Mouse (Mus musculus): Measurements from ENCODE around the gene Mdga2. TPM values are rescaled to one million over a fixed set of nuclear protein-coding genes. Genes with fewer than 3 reads are reported as not detected.

The Mdga2 gene
- polyA plus RNA-seq, 1 experiment from 2014 or later, result 8.6 TPM

DNA sequence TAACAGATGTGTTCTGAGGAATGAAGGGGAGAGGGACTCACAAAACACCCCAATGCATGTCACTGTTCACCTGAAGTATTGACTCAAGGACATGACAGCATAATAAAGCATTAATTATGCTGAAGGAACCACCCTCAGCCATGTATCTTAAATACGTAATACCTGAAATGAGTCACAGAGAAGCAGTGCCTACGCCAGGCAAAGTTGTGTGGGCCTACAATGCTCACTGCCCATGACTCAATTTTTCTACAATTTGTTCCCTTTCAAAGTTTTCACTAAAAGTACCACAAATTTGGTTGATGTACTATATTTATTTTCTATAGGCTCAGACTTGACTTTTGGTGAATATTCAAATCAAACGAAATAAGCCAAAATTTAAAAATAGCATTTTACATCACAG is 80.7 kb downstream of the Mdga2 start:
- H3K4me1 ChIP-seq, result no peaks in the 10 kb centered on the region
- 90% methylated on average over 3 of the region's 3 CpGs for WGBS
- H3K27me3 ChIP-seq, result no peaks in the 10 kb centered on the region
- ATAC-seq (ENCODE audit: low FRiP score), result no peak
- no peaks in the 10 kb centered on the region for H3K9me3 ChIP-seq
- no peak overlapping the region for H3K27ac ChIP-seq
- H3K4me3 ChIP-seq (replicated peaks), result no peak overlapping the region
- H3K9ac ChIP-seq, result no peak overlapping the region
- H3K4me2 ChIP-seq, result no peak overlapping the region
- H3K36me3 ChIP-seq (replicated peaks), result no peaks in the 10 kb centered on the region

DNA sequence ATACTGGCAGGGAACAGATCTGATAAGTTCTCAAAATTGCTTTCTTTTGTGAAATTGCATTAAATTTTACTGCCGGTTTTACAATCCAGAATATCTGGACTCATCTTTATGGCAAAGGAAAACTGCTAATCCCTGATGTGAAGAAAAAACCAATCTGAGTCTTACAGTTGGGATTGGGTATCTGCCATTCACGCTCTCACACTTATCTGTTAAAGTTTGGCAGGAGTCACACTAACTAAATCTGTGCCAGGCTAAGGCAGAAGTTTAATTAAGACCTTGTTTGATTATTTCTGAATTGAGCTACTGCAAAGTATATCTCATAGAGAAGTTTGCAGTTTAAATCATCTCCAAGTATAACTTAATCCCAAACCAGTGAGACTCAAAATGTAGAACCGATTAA is 82.2 kb downstream of the Mdga2 start:
- Histone ChIP-seq H3K36me3 (replicated peaks) (no peaks in the 10 kb centered on the region), H3K4me3 (replicated peaks) (no peak overlapping the region), H3K27ac (no peak overlapping the region), H3K9me3 (no peaks in the 10 kb centered on the region), H3K4me1 (no peaks in the 10 kb centered on the region), H3K27me3 (no peaks in the 10 kb centered on the region), H3K4me2 (no peak overlapping the region), H3K9ac (no peak overlapping the region)
- no peak for ATAC-seq (ENCODE audit: low FRiP score)
- WGBS, result 94% methylated on average over 3 of the region's 3 CpGs

DNA sequence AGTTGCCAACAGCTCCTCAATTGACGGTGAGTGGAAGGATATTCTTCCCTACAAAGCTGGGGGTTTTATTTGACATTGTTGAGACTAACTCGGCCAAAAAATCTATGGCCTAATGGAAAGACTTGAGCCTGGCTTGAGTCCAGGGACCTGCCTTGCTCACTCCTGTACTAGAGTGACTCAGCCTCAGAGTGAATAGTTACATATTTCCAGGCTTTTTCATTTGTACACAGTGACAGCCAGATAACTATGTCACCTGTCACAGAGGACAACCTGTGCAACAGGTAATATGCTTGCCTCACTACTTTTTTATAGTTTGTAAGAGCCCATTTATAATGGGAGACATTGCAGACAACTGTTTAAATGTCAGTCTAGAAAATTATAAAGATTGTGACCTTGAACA is 94.9 kb downstream of the Mdga2 start:
- Histone ChIP-seq H3K4me2 (no peak overlapping the region), H3K27ac (no peak overlapping the region), H3K27me3 (no peaks in the 10 kb centered on the region), H3K36me3 (replicated peaks) (no peaks in the 10 kb centered on the region), H3K9ac (no peak overlapping the region), H3K4me3 (replicated peaks) (no peak overlapping the region), H3K9me3 (no peaks in the 10 kb centered on the region), H3K4me1 (0 out of 2 replicates have a peak, but pooled peaks cover 3% of the 10 kb centered on the region)
- ATAC-seq (ENCODE audit: low FRiP score), result no peak
- WGBS, result 77% methylated on average over 2 of the region's 2 CpGs

DNA sequence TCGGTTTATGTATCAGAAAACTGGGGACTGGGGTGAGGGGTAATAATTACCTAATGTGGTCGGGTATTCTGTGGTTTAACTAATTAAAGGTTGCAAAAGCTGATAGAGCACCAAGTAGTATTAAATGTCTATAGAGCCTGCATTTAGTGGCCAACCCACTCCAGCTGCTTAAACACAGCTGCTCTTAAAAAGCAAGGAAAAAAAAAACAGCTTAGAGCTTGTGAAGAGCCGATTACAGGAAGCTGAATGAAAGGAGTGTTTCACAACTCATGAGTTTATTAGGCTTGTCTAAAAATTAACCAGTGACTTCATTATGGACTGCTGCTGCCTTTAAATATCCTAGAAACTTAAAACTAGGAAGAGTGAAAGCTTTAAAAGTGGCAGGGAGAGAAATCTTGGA is 98.5 kb downstream of the Mdga2 start:
- H3K9me3 ChIP-seq, result no peaks in the 10 kb centered on the region
- H3K9ac ChIP-seq, result no peak overlapping the region
- no peak overlapping the region for H3K27ac ChIP-seq
- H3K27me3 ChIP-seq, result no peaks in the 10 kb centered on the region
- H3K36me3 ChIP-seq (replicated peaks), result no peaks in the 10 kb centered on the region
- 27% methylated on average over 3 of the region's 3 CpGs for WGBS
- 0 out of 2 replicates have a peak, but pooled peaks cover 3% of the 10 kb centered on the region for H3K4me1 ChIP-seq
- no peak for ATAC-seq (ENCODE audit: low FRiP score)
- no peak overlapping the region for H3K4me3 ChIP-seq (replicated peaks)
- no peak overlapping the region for H3K4me2 ChIP-seq

DNA sequence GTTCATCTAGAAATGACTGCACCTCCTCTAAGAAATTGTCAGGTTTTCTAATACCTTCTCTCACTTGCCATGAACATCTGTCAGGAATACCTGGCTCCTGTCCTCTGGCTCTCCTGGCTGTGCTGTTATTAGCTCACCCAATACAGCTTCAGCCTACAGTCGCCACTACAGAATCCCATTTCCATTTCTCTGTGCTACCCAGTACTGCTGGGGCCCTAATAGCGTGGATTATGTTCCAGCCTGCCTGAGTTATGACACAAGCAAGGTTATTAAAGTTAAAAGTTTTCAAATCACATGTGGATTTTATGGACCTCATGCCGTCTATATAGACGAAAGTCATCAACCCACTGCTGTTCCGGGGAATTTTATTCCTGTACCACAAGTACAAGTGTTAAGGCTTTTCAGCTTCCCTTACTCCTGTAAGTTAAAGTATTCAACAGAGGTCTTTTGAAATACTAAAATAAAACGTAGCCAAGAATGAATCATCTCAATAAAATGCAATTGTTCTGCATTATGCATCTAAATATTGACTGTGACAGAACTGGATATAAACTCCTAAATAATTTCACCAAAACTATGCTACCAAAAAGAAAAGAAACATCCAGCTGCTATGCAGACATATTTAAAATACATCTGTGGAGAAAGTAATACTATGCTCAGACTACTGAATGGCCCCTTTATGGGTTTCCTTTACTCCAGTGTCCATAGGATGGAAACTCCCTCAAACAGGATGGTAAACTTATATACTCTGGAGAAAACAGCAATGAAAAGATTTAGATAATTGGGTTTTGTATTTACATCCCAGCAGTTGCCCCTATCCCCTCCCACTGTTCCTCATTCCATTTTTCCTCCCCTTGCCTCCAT is 103.5 kb downstream of the Mdga2 start:
- H3K27ac ChIP-seq, result no peak overlapping the region
- no peak overlapping the region for H3K9ac ChIP-seq
- 90% methylated on average over 6 of the region's 6 CpGs for WGBS
- no peak overlapping the region for H3K4me2 ChIP-seq
- 0 out of 2 replicates have a peak, but pooled peaks cover under 1% of the 10 kb centered on the region for H3K4me1 ChIP-seq
- ATAC-seq (ENCODE audit: low FRiP score), result no peak
- H3K27me3 ChIP-seq, result no peaks in the 10 kb centered on the region
- H3K9me3 ChIP-seq, result no peaks in the 10 kb centered on the region
- no peaks in the 10 kb centered on the region for H3K36me3 ChIP-seq (replicated peaks)
- no peak overlapping the region for H3K4me3 ChIP-seq (replicated peaks)

DNA sequence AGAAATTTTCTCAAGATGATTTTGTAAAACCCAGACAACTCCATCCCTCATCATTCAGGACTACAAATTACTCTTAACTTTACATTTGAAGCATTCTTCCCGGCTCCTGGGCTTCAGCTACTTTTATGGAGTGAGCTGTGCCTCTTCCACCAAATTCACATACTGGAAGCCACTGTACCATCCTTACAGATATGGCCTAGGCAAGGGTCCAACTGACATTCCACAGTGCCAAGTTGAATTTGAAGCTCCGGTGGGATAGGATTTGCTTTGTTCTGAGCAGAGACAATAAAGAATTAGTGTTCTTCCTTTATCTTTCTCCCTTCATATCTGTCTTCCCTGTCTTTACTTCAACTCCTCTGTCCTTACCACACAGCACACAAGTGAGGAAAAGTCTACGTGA is 118.2 kb downstream of the Mdga2 start:
- H3K27ac ChIP-seq, result no peak overlapping the region
- 91% methylated on average over 3 of the region's 3 CpGs for WGBS
- no peaks in the 10 kb centered on the region for H3K9me3 ChIP-seq
- no peaks in the 10 kb centered on the region for H3K4me1 ChIP-seq
- ATAC-seq (ENCODE audit: low FRiP score), result no peak
- no peak overlapping the region for H3K4me2 ChIP-seq
- H3K4me3 ChIP-seq (replicated peaks), result no peak overlapping the region
- H3K9ac ChIP-seq, result no peak overlapping the region
- H3K27me3 ChIP-seq, result no peaks in the 10 kb centered on the region
- H3K36me3 ChIP-seq (replicated peaks), result no peaks in the 10 kb centered on the region

DNA sequence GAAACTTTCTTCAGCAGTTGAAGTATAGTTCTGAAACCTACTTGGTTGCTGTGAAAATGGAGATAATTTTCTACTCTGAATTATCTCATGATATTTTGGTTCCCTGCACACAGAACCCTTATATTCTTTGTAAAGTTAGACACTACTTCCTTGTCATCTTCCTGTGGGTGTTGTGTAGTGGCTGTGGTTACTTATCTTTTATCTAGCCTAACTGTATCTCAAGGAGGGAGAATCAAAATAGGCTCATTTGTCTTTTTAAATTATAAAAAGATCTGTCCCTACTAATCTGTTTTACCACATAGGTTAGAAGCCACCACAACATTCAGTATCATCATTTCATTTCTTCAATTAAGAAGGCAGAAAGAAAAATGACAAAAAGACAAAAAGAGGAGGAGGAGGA is 127.9 kb downstream of the Mdga2 start:
- Histone ChIP-seq H3K4me3 (replicated peaks) (no peak overlapping the region), H3K4me2 (no peak overlapping the region)
- ATAC-seq (ENCODE audit: low FRiP score), result no peak

DNA sequence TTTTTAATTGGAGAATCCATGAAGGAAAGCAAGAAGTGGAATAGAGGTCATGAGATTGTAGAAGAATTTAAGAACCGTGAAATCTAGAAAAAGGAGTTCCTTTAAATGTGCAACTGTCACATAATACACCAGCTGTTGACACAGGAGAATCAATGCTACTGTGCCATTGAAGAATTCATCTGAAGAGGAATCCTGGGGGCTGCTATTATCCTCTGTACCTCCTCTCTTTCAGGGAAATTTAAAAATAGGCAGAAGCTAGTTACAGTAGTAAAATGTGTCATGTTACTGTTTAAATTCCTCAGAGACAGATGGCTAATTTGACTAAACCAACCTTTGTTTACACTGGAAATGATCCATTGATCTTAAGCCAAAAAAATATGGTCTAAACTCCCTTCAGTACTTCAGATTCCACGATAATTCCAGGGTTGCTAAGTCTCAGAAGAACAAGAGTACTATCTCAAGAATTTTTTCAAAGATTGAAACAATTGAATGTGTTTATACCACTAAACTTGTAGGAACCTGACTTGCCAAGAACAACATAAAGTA is 131.9 kb downstream of the Mdga2 start:
- Histone ChIP-seq H3K36me3 (replicated peaks) (no peaks in the 10 kb centered on the region), H3K27me3 (no peaks in the 10 kb centered on the region), H3K27ac (no peak overlapping the region), H3K4me1 (no peaks in the 10 kb centered on the region), H3K4me3 (replicated peaks) (no peak overlapping the region), H3K4me2 (no peak overlapping the region), H3K9ac (no peak overlapping the region), H3K9me3 (no peaks in the 10 kb centered on the region)
- WGBS, result 54% methylated on average over 2 of the region's 2 CpGs
- ATAC-seq (ENCODE audit: low FRiP score), result no peak

More for the DNA sequence above, 127.9 kb downstream of the Mdga2 start:
- no peaks in the 10 kb centered on the region for H3K9me3 ChIP-seq
- H3K27ac ChIP-seq, result no peak overlapping the region
- no peak overlapping the region for H3K9ac ChIP-seq
- H3K4me1 ChIP-seq, result no peaks in the 10 kb centered on the region
- no peaks in the 10 kb centered on the region for H3K36me3 ChIP-seq (replicated peaks)
- no peaks in the 10 kb centered on the region for H3K27me3 ChIP-seq

DNA sequence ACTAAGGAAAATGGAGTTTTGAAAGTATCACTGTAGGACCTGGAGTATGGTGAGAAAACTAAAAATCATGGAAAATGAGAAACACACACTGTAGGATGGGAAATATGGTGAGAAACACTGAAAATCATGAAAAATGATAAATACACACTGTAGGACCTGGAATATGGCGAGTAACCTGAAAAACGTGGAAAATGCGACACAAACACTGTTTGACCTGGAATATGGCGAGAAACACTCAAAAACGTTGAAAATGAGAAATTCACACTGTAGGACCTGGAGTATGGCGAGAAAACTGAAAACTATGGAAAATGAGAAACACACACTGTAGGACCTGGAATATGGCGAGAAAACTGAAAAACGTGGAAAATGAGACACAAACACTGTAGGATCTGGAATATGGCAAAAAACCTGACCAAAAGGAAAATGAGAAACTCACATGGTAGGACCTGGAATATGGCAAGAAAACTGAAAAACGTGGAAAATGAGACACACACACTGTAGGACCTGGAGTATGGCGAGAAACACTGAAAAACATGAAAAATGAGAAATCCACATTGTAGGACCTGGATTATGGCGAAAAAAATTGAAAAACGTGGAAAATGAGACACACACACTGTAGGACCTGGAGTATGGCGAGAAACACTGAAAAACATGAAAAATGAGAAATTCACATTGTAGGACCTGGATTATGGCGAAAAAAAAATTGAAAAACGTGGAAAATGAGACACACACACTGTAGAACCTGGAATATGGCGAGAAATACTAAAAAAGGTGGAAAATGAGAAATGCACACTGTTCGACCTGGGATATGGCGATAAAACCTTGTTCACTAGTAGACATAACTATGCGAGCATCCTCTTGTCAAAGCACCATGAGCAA is 163.0 kb downstream of the Mdga2 start:
- Histone ChIP-seq H3K27me3 (no peaks in the 10 kb centered on the region), H3K4me3 (replicated peaks) (no peak overlapping the region), H3K4me2 (no peak overlapping the region), H3K9me3 (no peaks in the 10 kb centered on the region), H3K4me1 (no peaks in the 10 kb centered on the region), H3K27ac (no peak overlapping the region), H3K36me3 (replicated peaks) (no peaks in the 10 kb centered on the region), H3K9ac (no peak overlapping the region)
- peak; percentile 97 for ATAC-seq (ENCODE audit: low FRiP score)
- WGBS, result 58% methylated on average over 19 of the region's 19 CpGs

DNA sequence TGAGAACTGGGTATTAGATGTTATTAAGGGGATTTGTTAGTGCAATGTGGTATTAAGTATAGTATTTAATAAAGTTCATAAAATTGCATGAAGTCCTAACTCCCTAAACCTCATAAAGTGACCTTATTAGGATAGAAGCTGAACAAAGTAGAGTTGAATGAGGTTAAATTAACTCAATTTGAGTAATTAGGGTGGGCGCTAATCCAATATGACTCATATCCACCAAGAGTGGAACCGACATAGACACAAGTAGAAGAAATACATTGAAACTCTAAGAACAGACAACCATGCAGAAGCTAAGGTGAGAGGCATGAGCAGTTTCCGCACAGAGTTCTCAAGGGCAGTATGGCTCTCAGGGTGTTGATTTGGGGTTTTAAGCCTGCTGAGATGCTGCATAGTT is 165.7 kb downstream of the Mdga2 start:
- no peak overlapping the region for H3K4me2 ChIP-seq
- H3K4me3 ChIP-seq (replicated peaks), result no peak overlapping the region
- H3K27ac ChIP-seq, result no peak overlapping the region
- no peaks in the 10 kb centered on the region for H3K27me3 ChIP-seq
- H3K36me3 ChIP-seq (replicated peaks), result no peaks in the 10 kb centered on the region
- no peaks in the 10 kb centered on the region for H3K9me3 ChIP-seq
- H3K4me1 ChIP-seq, result no peaks in the 10 kb centered on the region
- WGBS, result 95% methylated on average over 3 of the region's 3 CpGs
- no peak for ATAC-seq (ENCODE audit: low FRiP score)
- H3K9ac ChIP-seq, result no peak overlapping the region

DNA sequence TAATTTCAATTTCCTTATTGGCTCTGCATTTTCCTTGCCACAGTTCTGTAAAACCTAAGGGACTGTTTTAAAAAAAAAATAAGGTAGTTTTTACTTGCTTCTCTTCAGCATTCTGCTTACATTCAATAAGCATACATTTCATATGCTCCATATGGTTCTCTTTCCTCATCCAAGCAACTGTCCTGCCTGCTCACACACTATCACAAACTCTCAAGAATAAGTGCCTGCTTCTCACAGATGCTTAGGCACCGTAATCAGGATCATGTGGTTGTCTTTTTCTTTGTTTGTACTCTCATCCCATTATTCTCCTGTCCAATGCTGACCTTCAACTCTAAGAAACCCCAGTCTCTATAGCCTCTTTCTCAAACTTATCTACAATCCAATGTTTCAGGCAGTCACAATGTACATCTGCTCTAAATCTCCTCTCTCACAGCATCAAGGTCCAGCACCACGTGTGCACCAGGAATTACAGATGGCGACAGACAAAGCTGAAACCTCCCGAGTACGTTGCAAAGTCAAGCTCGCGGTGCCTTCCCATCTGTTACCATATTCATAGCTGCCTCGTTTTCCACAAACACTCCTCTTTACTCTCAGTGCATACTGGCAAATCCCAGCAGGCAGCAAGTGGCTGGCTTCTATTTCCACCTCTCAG is 177.1 kb downstream of the Mdga2 start:
- H3K27ac ChIP-seq, result no peak overlapping the region
- no peaks in the 10 kb centered on the region for H3K4me1 ChIP-seq
- H3K36me3 ChIP-seq (replicated peaks), result no peaks in the 10 kb centered on the region
- no peaks in the 10 kb centered on the region for H3K27me3 ChIP-seq
- H3K4me3 ChIP-seq (replicated peaks), result no peak overlapping the region
- H3K9ac ChIP-seq, result no peak overlapping the region
- ATAC-seq (ENCODE audit: low FRiP score), result peak; percentile 53; the same call in 1 of the 2 replicates
- H3K4me2 ChIP-seq, result no peak overlapping the region
- 66% methylated on average over 8 of the region's 8 CpGs for WGBS
- no peaks in the 10 kb centered on the region for H3K9me3 ChIP-seq

DNA sequence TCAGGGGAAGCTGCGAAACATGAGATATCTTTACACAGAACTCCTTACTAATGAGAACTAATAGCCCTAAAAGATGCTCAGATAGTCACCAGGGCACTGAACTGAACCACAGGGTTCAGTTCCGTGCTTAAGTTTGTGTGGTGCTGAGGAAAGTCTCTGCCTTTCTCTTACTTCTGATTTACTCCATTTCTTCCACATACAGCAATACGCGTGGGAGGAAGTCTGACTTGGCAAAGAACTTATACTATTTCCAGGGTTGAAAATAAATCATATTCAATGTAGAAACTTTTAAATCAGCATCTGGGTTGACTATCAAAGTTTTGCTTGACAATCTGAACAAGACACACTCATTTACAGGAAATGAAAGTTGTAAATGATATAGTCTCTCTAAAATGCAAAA is 180.5 kb downstream of the Mdga2 start:
- WGBS, result 93% methylated on average over 4 of the region's 4 CpGs
- Histone ChIP-seq H3K4me2 (no peak overlapping the region), H3K4me1 (no peaks in the 10 kb centered on the region), H3K27me3 (no peaks in the 10 kb centered on the region), H3K27ac (no peak overlapping the region), H3K36me3 (replicated peaks) (no peaks in the 10 kb centered on the region), H3K9me3 (no peaks in the 10 kb centered on the region), H3K9ac (no peak overlapping the region), H3K4me3 (replicated peaks) (no peak overlapping the region)
- no peak for ATAC-seq (ENCODE audit: low FRiP score)

All from forebrain, embryonic 12.5 days (tissue).